In genomic region chr7:82943797-82944196, GRCm38 (mm10) we compare ENCODE assay signal across 17 mouse cellular contexts.
"Had no signal": no experiment of that assay in that cellular context is flagged by ENCODE, and none has a peak within 500 bp of the region (broad histone marks: within the 10 kb centered on the region; RNA-seq: fewer than 3 reads in every experiment).

No protein-coding gene starts in this region.

- H3K4me3 ChIP-seq: left cerebral cortex, adult 2 months; liver, embryonic 13.5 days; midbrain, embryonic 13.5 days; neural tube, embryonic 12.5 days had no signal

- H3K36me3 ChIP-seq: liver, embryonic 13.5 days; midbrain, embryonic 13.5 days; neural tube, embryonic 12.5 days had no signal

- H3K9me3 ChIP-seq: liver, embryonic 13.5 days had no signal

- H3K4me2 ChIP-seq: liver, embryonic 13.5 days; midbrain, embryonic 13.5 days; neural tube, embryonic 12.5 days had no signal

- H3K9ac ChIP-seq: liver, embryonic 13.5 days; midbrain, embryonic 13.5 days; neural tube, embryonic 12.5 days had no signal

- DNase-seq: kidney, adult 18-20 months; kidney, adult 9 months; kidney, postnatal 14 days; kidney, postnatal 4 days; layer of hippocampus, postnatal 36 days; liver, embryonic 13.5 days; lung, adult 2 months; thymus, adult 2 months; thymus, postnatal 14 days; thymus, postnatal 4 days had no signal

- ATAC-seq: intestine, embryonic 16.5 days; midbrain, embryonic 13.5 days; midbrain, embryonic 16.5 days had no signal

- H3K27me3 ChIP-seq: liver, embryonic 13.5 days; midbrain, embryonic 13.5 days; neural tube, embryonic 12.5 days had no signal

- H3K4me1 ChIP-seq: liver, embryonic 13.5 days; midbrain, embryonic 13.5 days; neural tube, embryonic 12.5 days had no signal

- H3K27ac ChIP-seq: liver, embryonic 13.5 days; macrophage; midbrain, embryonic 13.5 days; neural tube, embryonic 12.5 days; stomach, postnatal 0 days had no signal
